In the genomic region with DNA sequence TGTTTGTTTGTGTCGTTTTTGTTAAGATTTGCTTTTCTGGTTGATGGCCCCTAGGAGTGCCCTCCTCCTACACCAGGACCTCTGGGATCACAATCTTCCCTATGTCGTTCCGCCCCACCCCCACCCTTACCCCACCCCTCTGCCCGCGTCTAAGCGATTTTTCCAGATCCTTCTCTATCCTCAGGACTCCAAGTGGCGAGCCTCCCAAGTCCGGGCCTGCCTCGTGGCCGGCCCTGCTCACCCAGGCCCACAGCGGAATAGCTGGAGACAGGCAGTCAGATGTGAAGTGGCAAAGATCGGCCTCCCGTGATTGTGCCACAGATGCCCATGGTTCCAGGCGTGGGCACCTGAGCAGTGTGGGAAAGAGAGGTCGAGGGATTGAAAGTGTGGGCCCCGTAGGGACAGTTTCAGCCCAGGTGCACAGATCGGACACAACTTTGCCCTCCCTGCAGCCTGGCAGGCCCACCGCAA, we compare ENCODE assay signal across 7 mouse cellular contexts. TPM values are rescaled to one million over a fixed set of nuclear protein-coding genes. Genes with fewer than 3 reads are reported as not detected.
DNase-seq lines count a peak whose midpoint lies in the region; ATAC-seq and TF ChIP-seq lines count a peak whose summit lies in the region.

No protein-coding gene starts in this region.

- H3K27me3 ChIP-seq in testis, adult 2 months (ENCODE audit: control insufficient read depth, insufficient read depth, low read length): no peaks in the 10 kb centered on the region
- H3K27me3 ChIP-seq in embryonic facial prominence, embryonic 15.5 days: no peaks in the 10 kb centered on the region
- H3K27me3 ChIP-seq in intestine, embryonic 15.5 days (replicated peaks): no peaks in the 10 kb centered on the region

- peaks cover 3% of the 10 kb centered on the region; the same call in 1 of the 2 replicates for H3K4me1 ChIP-seq in testis, adult 2 months (ENCODE audit: control insufficient read depth, insufficient read depth, low read length)
- H3K4me1 ChIP-seq in embryonic facial prominence, embryonic 15.5 days: peaks cover 15% of the 10 kb centered on the region
- H3K4me1 ChIP-seq in intestine, embryonic 15.5 days (replicated peaks): peaks cover 18% of the 10 kb centered on the region

- H3K4me2 ChIP-seq in embryonic facial prominence, embryonic 15.5 days (replicated peaks): peak overlapping the region; percentile 72
- H3K4me2 ChIP-seq in intestine, embryonic 15.5 days (replicated peaks): peak overlapping the region; percentile 76

- DNase-seq in testis, postnatal 10 days (ENCODE audit: low spot score): no peak
- peak; percentile 16 for DNase-seq in lung, postnatal 25 days (ENCODE audit: low spot score)
- no peak for DNase-seq in yolk sac, embryonic 10.5 days (ENCODE audit: low spot score)
- no peak for DNase-seq in B cell, adult 2 months

- peak overlapping the region; percentile 99 for H3K27ac ChIP-seq in testis, adult 2 months (ENCODE audit: control insufficient read depth, insufficient read depth, low read depth, low read length)
- peak overlapping the region; percentile 93 for H3K27ac ChIP-seq in embryonic facial prominence, embryonic 15.5 days (replicated peaks)
- H3K27ac ChIP-seq in intestine, embryonic 15.5 days: peak overlapping the region; percentile 97

- peak overlapping the region; percentile 33 for H3K9ac ChIP-seq in embryonic facial prominence, embryonic 15.5 days
- peak overlapping the region; percentile 52 for H3K9ac ChIP-seq in intestine, embryonic 15.5 days

- TF ChIP-seq POLR2A in testis, adult 2 months (IDR thresholded peaks at IDR 0.05; ENCODE audit: control insufficient read depth, low read depth, low read length): no peak; the same call in 1 of the 2 replicates

- no peaks in the 10 kb centered on the region for H3K9me3 ChIP-seq in embryonic facial prominence, embryonic 15.5 days (replicated peaks)
- no peaks in the 10 kb centered on the region for H3K9me3 ChIP-seq in intestine, embryonic 15.5 days

- 22% methylated on average over 18 of the region's 18 CpGs for WGBS in embryonic facial prominence, embryonic 15.5 days
- 20% methylated on average over 18 of the region's 18 CpGs for WGBS in intestine, embryonic 15.5 days

- H3K4me3 ChIP-seq in testis, adult 2 months (ENCODE audit: control insufficient read depth, low read depth, low read length): peak overlapping the region; percentile 91
- peak overlapping the region; percentile 98 for H3K4me3 ChIP-seq in embryonic facial prominence, embryonic 15.5 days (replicated peaks)
- H3K4me3 ChIP-seq in intestine, embryonic 15.5 days (replicated peaks): peak overlapping the region; percentile 95

- H3K36me3 ChIP-seq in testis, adult 2 months (ENCODE audit: control insufficient read depth, insufficient read depth, low read length): peaks cover 5% of the 10 kb centered on the region
- peaks cover 20% of the 10 kb centered on the region for H3K36me3 ChIP-seq in embryonic facial prominence, embryonic 15.5 days
- peaks cover 24% of the 10 kb centered on the region for H3K36me3 ChIP-seq in intestine, embryonic 15.5 days

- no peak for TF ChIP-seq CTCF in testis, adult 2 months (IDR thresholded peaks at IDR 0.05; ENCODE audit: control insufficient read depth, insufficient read depth, insufficient replicate concordance, low read depth, low read length)

- ATAC-seq in embryonic facial prominence, embryonic 15.5 days (ENCODE audit: insufficient number of reproducible peaks, low FRiP score, low TSS enrichment, low read depth): peak; percentile 37; the same call in 1 of the 2 replicates
- ATAC-seq in intestine, embryonic 15.5 days: peak; percentile 56

RNA-seq across cellular contexts. Expression of a gene that starts 0.4 kb away (rescaled TPM):
- polyA plus RNA-seq in testis, adult 2 months (2012; rRNA removed): 342 and 357 TPM in 2 replicates
- polyA plus RNA-seq in embryonic facial prominence, embryonic 15.5 days (2015; fragmentation: Nextera tagmentation; extraction: Ambion mirVana): 341 and 347 TPM in 2 replicates
- polyA plus RNA-seq in intestine, embryonic 15.5 days (2015; fragmentation: Nextera tagmentation; extraction: Ambion mirVana): 511 and 518 TPM in 2 replicates

RNA-seq across cellular contexts. Expression of a gene that starts 14.2 kb away (rescaled TPM):
- 13.8 and 15.7 TPM in 2 replicates for polyA plus RNA-seq in testis, adult 2 months (2012; rRNA removed)
- 33.0 and 33.5 TPM in 2 replicates for polyA plus RNA-seq in embryonic facial prominence, embryonic 15.5 days (2015; fragmentation: Nextera tagmentation; extraction: Ambion mirVana)
- 24.4 and 24.8 TPM in 2 replicates for polyA plus RNA-seq in intestine, embryonic 15.5 days (2015; fragmentation: Nextera tagmentation; extraction: Ambion mirVana)

RNA-seq across cellular contexts. Expression of a gene that starts 39.8 kb away (rescaled TPM):
- polyA plus RNA-seq in testis, adult 2 months (2012; rRNA removed): 1.6 and 1.9 TPM in 2 replicates
- polyA plus RNA-seq in embryonic facial prominence, embryonic 15.5 days (2015; fragmentation: Nextera tagmentation; extraction: Ambion mirVana): 5.5 and 7.5 TPM in 2 replicates
- 4.9 TPM in 2 replicates for polyA plus RNA-seq in intestine, embryonic 15.5 days (2015; fragmentation: Nextera tagmentation; extraction: Ambion mirVana)
